Mouse (Mus musculus): ENCODE results near the gene Gm28870. TPM values are rescaled to one million over a fixed set of nuclear protein-coding genes. Genes with fewer than 3 reads are reported as not detected.
"Not testable (repeated sequence)": the region's sequence is repeated elsewhere in the genome, so short reads cannot be mapped to it uniquely, and the experiment has no call there.

Gm28870 gene
- not detected in 2 replicates for polyA plus RNA-seq (2015; fragmentation: Nextera tagmentation; extraction: Ambion mirVana)

GRCm38 (mm10) chrY:50096976-50097375 is at the start of gene Gm28870:
Gm28870 (plus strand) TSS chrY:50097276.
- WGBS: no CpG with 5 or more reads among the region's 2 CpGs
- ATAC-seq: not testable (repeated sequence)

More at GRCm38 (mm10) chrY:50096976-50097375, at the start of gene Gm28870:
- H3K4me2 ChIP-seq (replicated peaks); H3K9ac ChIP-seq (replicated peaks); H3K4me1 ChIP-seq (replicated peaks); H3K27me3 ChIP-seq; H3K9me3 ChIP-seq; H3K27ac ChIP-seq; H3K4me3 ChIP-seq (replicated peaks); H3K36me3 ChIP-seq: not testable (repeated sequence)
